Mouse (Mus musculus) ES-E14 (cell line): ENCODE measurements around the gene Samd9l.

Experiments used
- MAFK ChIP-seq: IDR thresholded peaks from 2 replicates; pipeline ENCODE4 v1.6.1; 2014; ENCODE audit warnings: mild to moderate bottlenecking, low read depth, low read length, inconsistent platforms; ENCODE audit not compliant: insufficient read depth
- ZC3H11A ChIP-seq: IDR thresholded peaks from 2 replicates; pipeline ENCODE4 v1.6.1; 2012; ENCODE audit warnings: low read depth, mild to moderate bottlenecking, inconsistent platforms, low read length, borderline replicate concordance
- ZNF384 ChIP-seq: IDR thresholded peaks from 2 replicates; pipeline ENCODE4 v1.6.1; 2012; ENCODE audit warnings: low read depth, low read length, inconsistent platforms

- TF ChIP-seq ZC3H11A (no peak), MAFK (no peak), ZNF384 (no peak)
Measured at GRCm38 (mm10) chr6:3443905-3444304, 44.5 kb upstream of the Samd9l start.
